ENCODE assay signal across 8 mouse cellular contexts in genomic region chr17:80577214-80577613, GRCm38 (mm10). TPM values are rescaled to one million over a fixed set of nuclear protein-coding genes. Genes with fewer than 3 reads are reported as not detected.
DNase-seq lines count a peak whose midpoint lies in the region; ATAC-seq and TF ChIP-seq lines count a peak whose summit lies in the region.

No protein-coding gene starts in this region.

- peak overlapping the region; percentile 65 for H3K9ac ChIP-seq in forebrain, embryonic 12.5 days
- H3K9ac ChIP-seq in hindbrain, postnatal 0 days (replicated peaks; ENCODE audit: low read length), result peak overlapping the region; percentile 48

- H3K27me3 ChIP-seq in forebrain, embryonic 12.5 days, result 0 out of 2 replicates have a peak, but pooled peaks cover 4% of the 10 kb centered on the region
- H3K27me3 ChIP-seq in hindbrain, postnatal 0 days (ENCODE audit: insufficient read depth, low read length), result no peaks in the 10 kb centered on the region

- H3K27ac ChIP-seq in forebrain, embryonic 12.5 days, result 0 out of 2 replicates have a peak overlapping the region, but pooled peaks have one; percentile 42
- H3K27ac ChIP-seq in hindbrain, postnatal 0 days, result no peak overlapping the region

- H3K36me3 ChIP-seq in forebrain, embryonic 12.5 days (replicated peaks), result peaks cover 9% of the 10 kb centered on the region; the same call in 1 of the 2 replicates
- 0 out of 2 replicates have a peak, but pooled peaks cover 9% of the 10 kb centered on the region for H3K36me3 ChIP-seq in hindbrain, postnatal 0 days (ENCODE audit: insufficient read depth, low read length)

- H3K9me3 ChIP-seq in forebrain, embryonic 12.5 days, result no peaks in the 10 kb centered on the region
- H3K9me3 ChIP-seq in hindbrain, postnatal 0 days (ENCODE audit: low read length), result no peaks in the 10 kb centered on the region

- peak overlapping the region; percentile 51 for H3K4me3 ChIP-seq in forebrain, embryonic 12.5 days (replicated peaks)
- H3K4me3 ChIP-seq in hindbrain, postnatal 0 days (ENCODE audit: low read length), result peak overlapping the region; percentile 48

- TF ChIP-seq CTCF in hindbrain, postnatal 0 days (IDR thresholded peaks at IDR 0.05; ENCODE audit: low read depth), result no peak

- H3K4me2 ChIP-seq in forebrain, embryonic 12.5 days, result peak overlapping the region; percentile 96
- H3K4me2 ChIP-seq in hindbrain, postnatal 0 days (ENCODE audit: low read depth, low read length), result peak overlapping the region; percentile 91

- H3K4me1 ChIP-seq in forebrain, embryonic 12.5 days, result peaks cover 16% of the 10 kb centered on the region
- no peaks in the 10 kb centered on the region for H3K4me1 ChIP-seq in hindbrain, postnatal 0 days (ENCODE audit: insufficient read depth, low read length)

- DNase-seq in CD4-positive helper T cell, adult 2 months (ENCODE audit: low read depth, low spot score), result peak; percentile 59
- DNase-seq in hindbrain, postnatal 0 days (ENCODE audit: low spot score), result peak; percentile 89
- DNase-seq in left cerebral cortex, postnatal 10 days (ENCODE audit: extremely low spot score in 1 of 2, low spot score in 2 of 2), result peak; percentile 70 to 81
- DNase-seq in right cerebral cortex, postnatal 14 days, result peak; percentile 80
- DNase-seq in adipocyte (ENCODE audit: low spot score), result no peak

- WGBS in forebrain, embryonic 12.5 days, result under 1% methylated on average over 30 of the region's 30 CpGs
- under 1% methylated on average over 28 of the region's 30 CpGs for WGBS in hindbrain, postnatal 0 days

- intact Hi-C loops in left cerebral cortex, postnatal 10 days (cut with DNase I), result no loop called here

- peak; percentile 72 for ATAC-seq in activated CD4-positive, CD25-positive, alpha-beta regulatory T cell, adult 4 months
- peak; percentile 93 for ATAC-seq in forebrain, embryonic 12.5 days (ENCODE audit: low FRiP score)
- peak; percentile 88 for ATAC-seq in hindbrain, postnatal 0 days
- ATAC-seq in megakaryocyte, adult 5-6 weeks (ENCODE audit: poor library complexity, severe bottlenecking), result peak; percentile 71

RNA-seq across cellular contexts. Expression of gene Cdkl4, which starts 0.4 kb away (rescaled TPM):
- 1 to 10 TPM in 1 of 2 experiments, under 1 TPM in 1; 0.57 to 1.1 TPM for polyA plus RNA-seq in activated CD4-positive, CD25-positive, alpha-beta regulatory T cell, adult 4 months (2017; shearing (Covaris generic))
- polyA plus RNA-seq in forebrain, embryonic 12.5 days (2016; fragmentation: Nextera tagmentation; extraction: Ambion mirVana), result 1.5 TPM in 2 replicates
- total RNA-seq in hindbrain, postnatal 0 days (2014; rRNA removed), result 6.4 and 8.4 TPM in 2 replicates
- polyA plus RNA-seq in hindbrain, postnatal 0 days (2015; fragmentation: Nextera tagmentation; extraction: Ambion mirVana), result 5.5 and 6.5 TPM in 2 replicates
- total RNA-seq in left cerebral cortex, postnatal 10 days (2021), result 10 to 100 TPM; 12.1 to 12.4 TPM
- 0.32 and 2.2 TPM in 2 replicates for total RNA-seq in megakaryocyte, adult 5-6 weeks (2015)
- total RNA-seq in megakaryocyte, adult 5-6 weeks (2017), result 0.40 and 0.65 TPM in 2 replicates
